Mouse (Mus musculus): ENCODE results near the gene B3gnt9. TPM values are rescaled to one million over a fixed set of nuclear protein-coding genes. Genes with fewer than 3 reads are reported as not detected.
"Not testable (repeated sequence)": the region's sequence is repeated elsewhere in the genome, so short reads cannot be mapped to it uniquely, and the experiment has no call there.

The B3gnt9 gene
- polyA plus RNA-seq, 1 experiment from 2014 or later: 6.2 TPM

GRCm38 (mm10) chr8:105233126-105233935 lies 21.6 kb downstream of the B3gnt9 start:
- H3K4me2 ChIP-seq (ENCODE audit: low read depth, low read length): no peak overlapping the region
- H3K4me1 ChIP-seq (ENCODE audit: control insufficient read depth, insufficient read depth, low read length): no peaks in the 10 kb centered on the region
- 69% methylated on average over 1 of the region's 1 CpGs for WGBS
- no peak overlapping the region for H3K27ac ChIP-seq (ENCODE audit: low read depth, low read length)
- H3K9ac ChIP-seq (replicated peaks; ENCODE audit: low read depth, low read length): no peak overlapping the region
- H3K36me3 ChIP-seq (ENCODE audit: control insufficient read depth, insufficient read depth, low read length): 0 out of 2 replicates have a peak, but pooled peaks cover 2% of the 10 kb centered on the region
- no peaks in the 10 kb centered on the region for H3K27me3 ChIP-seq (ENCODE audit: control insufficient read depth, insufficient read depth, low read length)
- no peak for ATAC-seq (ENCODE audit: low read depth)
- H3K4me3 ChIP-seq (ENCODE audit: low read depth, low read length): no peak overlapping the region
- no peaks in the 10 kb centered on the region for H3K9me3 ChIP-seq (ENCODE audit: control insufficient read depth, low read length)

GRCm38 (mm10) chr8:105232321-105232693 lies 22.6 kb downstream of the B3gnt9 start:
- not testable (repeated sequence) for ATAC-seq (ENCODE audit: low read depth); H3K4me3 ChIP-seq (ENCODE audit: low read depth, low read length); H3K27ac ChIP-seq (ENCODE audit: low read depth, low read length); H3K9me3 ChIP-seq (ENCODE audit: control insufficient read depth, low read length); H3K4me2 ChIP-seq (ENCODE audit: low read depth, low read length); H3K4me1 ChIP-seq (ENCODE audit: control insufficient read depth, insufficient read depth, low read length); H3K9ac ChIP-seq (replicated peaks; ENCODE audit: low read depth, low read length); H3K36me3 ChIP-seq (ENCODE audit: control insufficient read depth, insufficient read depth, low read length); H3K27me3 ChIP-seq (ENCODE audit: control insufficient read depth, insufficient read depth, low read length)
- 90% methylated on average over 4 of the region's 4 CpGs for WGBS

GRCm38 (mm10) chr8:105231503-105232320 lies 23.2 kb downstream of the B3gnt9 start:
- no peak overlapping the region for H3K9ac ChIP-seq (replicated peaks; ENCODE audit: low read depth, low read length)
- H3K9me3 ChIP-seq (ENCODE audit: control insufficient read depth, low read length): no peaks in the 10 kb centered on the region
- no peak overlapping the region for H3K4me3 ChIP-seq (ENCODE audit: low read depth, low read length)
- no peak overlapping the region for H3K4me2 ChIP-seq (ENCODE audit: low read depth, low read length)
- no peak overlapping the region for H3K27ac ChIP-seq (ENCODE audit: low read depth, low read length)
- H3K36me3 ChIP-seq (ENCODE audit: control insufficient read depth, insufficient read depth, low read length): 0 out of 2 replicates have a peak, but pooled peaks cover 2% of the 10 kb centered on the region
- WGBS: 88% methylated on average over 12 of the region's 12 CpGs
- no peaks in the 10 kb centered on the region for H3K4me1 ChIP-seq (ENCODE audit: control insufficient read depth, insufficient read depth, low read length)
- no peak for ATAC-seq (ENCODE audit: low read depth)
- no peaks in the 10 kb centered on the region for H3K27me3 ChIP-seq (ENCODE audit: control insufficient read depth, insufficient read depth, low read length)

GRCm38 (mm10) chr8:105225917-105226316 lies 29.0 kb downstream of the B3gnt9 start:
- H3K9ac ChIP-seq (replicated peaks; ENCODE audit: low read depth, low read length): 0 out of 2 replicates have a peak overlapping the region, but pooled peaks have one; percentile 17
- H3K4me1 ChIP-seq (ENCODE audit: control insufficient read depth, insufficient read depth, low read length): peaks cover 14% of the 10 kb centered on the region
- no peaks in the 10 kb centered on the region for H3K9me3 ChIP-seq (ENCODE audit: control insufficient read depth, low read length)
- no peaks in the 10 kb centered on the region for H3K27me3 ChIP-seq (ENCODE audit: control insufficient read depth, insufficient read depth, low read length)
- no peak for ATAC-seq (ENCODE audit: low read depth)
- H3K4me3 ChIP-seq (ENCODE audit: low read depth, low read length): peak overlapping the region; percentile 80
- WGBS: 27% methylated on average over 6 of the region's 6 CpGs
- H3K27ac ChIP-seq (ENCODE audit: low read depth, low read length): no peak overlapping the region
- no peaks in the 10 kb centered on the region for H3K36me3 ChIP-seq (ENCODE audit: control insufficient read depth, insufficient read depth, low read length)
- peak overlapping the region; percentile 63 for H3K4me2 ChIP-seq (ENCODE audit: low read depth, low read length)

- ATAC-seq (ENCODE audit: low read depth): no peak
- H3K9me3 ChIP-seq (ENCODE audit: control insufficient read depth, low read length): no peaks in the 10 kb centered on the region
- peak overlapping the region; percentile 81 for H3K9ac ChIP-seq (replicated peaks; ENCODE audit: low read depth, low read length)
- no peaks in the 10 kb centered on the region for H3K27me3 ChIP-seq (ENCODE audit: control insufficient read depth, insufficient read depth, low read length)
- H3K36me3 ChIP-seq (ENCODE audit: control insufficient read depth, insufficient read depth, low read length): no peaks in the 10 kb centered on the region
- peak overlapping the region; percentile 80 for H3K4me3 ChIP-seq (ENCODE audit: low read depth, low read length)
- under 1% methylated on average over 27 of the region's 27 CpGs for WGBS
- H3K4me2 ChIP-seq (ENCODE audit: low read depth, low read length): peak overlapping the region; percentile 63
- H3K27ac ChIP-seq (ENCODE audit: low read depth, low read length): peak overlapping the region; percentile 73
- H3K4me1 ChIP-seq (ENCODE audit: control insufficient read depth, insufficient read depth, low read length): peaks cover 14% of the 10 kb centered on the region
Measured at GRCm38 (mm10) chr8:105225272-105225593, 29.7 kb downstream of the B3gnt9 start.

- Histone ChIP-seq H3K36me3 (ENCODE audit: control insufficient read depth, insufficient read depth, low read length) (no peaks in the 10 kb centered on the region), H3K4me3 (ENCODE audit: low read depth, low read length) (peak within 1 kb of the TSS; percentile 80), H3K27ac (ENCODE audit: low read depth, low read length) (peak within 1 kb of the TSS; percentile 73), H3K4me2 (ENCODE audit: low read depth, low read length) (peak within 1 kb of the TSS; percentile 63), H3K27me3 (ENCODE audit: control insufficient read depth, insufficient read depth, low read length) (no peaks in the 10 kb centered on the region), H3K9ac (replicated peaks; ENCODE audit: low read depth, low read length) (peak within 1 kb of the TSS; percentile 81), H3K4me1 (ENCODE audit: control insufficient read depth, insufficient read depth, low read length) (peaks cover 14% of the 10 kb centered on the region), H3K9me3 (ENCODE audit: control insufficient read depth, low read length) (no peaks in the 10 kb centered on the region)
- 1% methylated on average over 34 of the region's 34 CpGs for WGBS
- ATAC-seq (ENCODE audit: low read depth): peak; percentile 95
Measured at GRCm38 (mm10) chr8:105224413-105225271, 30.3 kb downstream of the B3gnt9 start, which contains the start of gene D230025D16Rik. Gene D230025D16Rik, plus strand, starts transcription at chr8:105225145.

- peak overlapping the region; percentile 65; the same call in 1 of the 2 replicates for H3K27ac ChIP-seq (ENCODE audit: low read depth, low read length)
- H3K4me3 ChIP-seq (ENCODE audit: low read depth, low read length): peak overlapping the region; percentile 80; the same call in 1 of the 2 replicates
- H3K36me3 ChIP-seq (ENCODE audit: control insufficient read depth, insufficient read depth, low read length): no peaks in the 10 kb centered on the region
- no peak overlapping the region for H3K9ac ChIP-seq (replicated peaks; ENCODE audit: low read depth, low read length)
- peaks cover 14% of the 10 kb centered on the region for H3K4me1 ChIP-seq (ENCODE audit: control insufficient read depth, insufficient read depth, low read length)
- WGBS: 79% methylated on average over 7 of the region's 7 CpGs
- no peak for ATAC-seq (ENCODE audit: low read depth)
- peak overlapping the region; percentile 63; the same call in 1 of the 2 replicates for H3K4me2 ChIP-seq (ENCODE audit: low read depth, low read length)
- H3K9me3 ChIP-seq (ENCODE audit: control insufficient read depth, low read length): no peaks in the 10 kb centered on the region
- no peaks in the 10 kb centered on the region for H3K27me3 ChIP-seq (ENCODE audit: control insufficient read depth, insufficient read depth, low read length)
Measured at GRCm38 (mm10) chr8:105223850-105224249, 31.1 kb downstream of the B3gnt9 start.

GRCm38 (mm10) chr8:105217926-105218522 lies 36.9 kb downstream of the B3gnt9 start:
- Histone ChIP-seq H3K4me3 (ENCODE audit: low read depth, low read length) (no peak overlapping the region), H3K36me3 (ENCODE audit: control insufficient read depth, insufficient read depth, low read length) (no peaks in the 10 kb centered on the region), H3K4me2 (ENCODE audit: low read depth, low read length) (no peak overlapping the region), H3K4me1 (ENCODE audit: control insufficient read depth, insufficient read depth, low read length) (no peaks in the 10 kb centered on the region), H3K27me3 (ENCODE audit: control insufficient read depth, insufficient read depth, low read length) (no peaks in the 10 kb centered on the region), H3K9me3 (ENCODE audit: control insufficient read depth, low read length) (no peaks in the 10 kb centered on the region), H3K27ac (ENCODE audit: low read depth, low read length) (no peak overlapping the region), H3K9ac (replicated peaks; ENCODE audit: low read depth, low read length) (no peak overlapping the region)
- ATAC-seq (ENCODE audit: low read depth): peak; percentile 34; the same call in 1 of the 2 replicates
- WGBS: 82% methylated on average over 5 of the region's 5 CpGs
